Mouse (Mus musculus): ENCODE results near the gene Rsbn1l. TPM values are rescaled to one million over a fixed set of nuclear protein-coding genes. Genes with fewer than 3 reads are reported as not detected.

Gene Rsbn1l
- total RNA-seq (2022) = 10 to 100 TPM; 14.6 to 21.7 (median 16.6) TPM

GRCm38 (mm10) chr5:20956298-20956697, at the start of gene Rsbn1l:
Rsbn1l (minus strand) TSS chr5:20956398.
- DNase-seq = no peak

GRCm38 (mm10) chr5:21002723-21003122, 46.5 kb upstream of the Rsbn1l start:
- DNase-seq = no peak

DNA sequence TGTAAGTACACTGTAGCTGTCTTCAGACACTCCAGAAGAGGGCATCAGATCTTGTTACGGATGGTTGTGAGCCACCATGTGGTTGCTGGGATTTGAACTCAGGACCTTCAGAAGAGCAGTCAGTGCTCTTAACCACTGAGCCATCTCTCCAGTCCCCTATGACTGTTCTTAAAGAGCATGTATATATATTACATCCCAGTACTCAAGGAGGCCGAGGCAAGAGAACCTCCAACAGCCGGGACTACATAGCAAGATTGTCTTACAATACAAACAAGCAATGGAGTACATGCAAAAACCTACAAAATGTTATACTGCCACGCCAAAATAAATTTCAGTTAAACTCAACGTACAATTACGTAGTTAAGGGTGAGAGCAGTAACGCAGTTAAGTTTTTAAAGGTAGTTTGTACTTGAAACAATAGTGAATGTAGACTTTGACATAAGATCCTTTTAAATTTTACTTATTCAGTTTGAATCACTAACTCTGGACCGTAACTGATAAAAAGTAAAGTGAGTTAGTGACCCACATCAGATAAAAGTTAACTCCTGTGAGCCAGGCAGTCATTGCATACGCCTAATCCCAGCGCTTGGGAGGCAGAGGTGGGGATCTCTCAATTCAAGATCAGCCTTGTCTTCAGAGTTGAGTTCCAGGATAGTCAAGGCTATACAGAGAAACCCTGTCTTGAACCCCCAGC, 45.6 kb upstream of the Rsbn1l start:
- DNase-seq = no peak

- DNase-seq = no peak
Observed at GRCm38 (mm10) chr5:20998427-20998826, 42.2 kb upstream of the Rsbn1l start.

GRCm38 (mm10) chr5:20997555-20997954, 41.4 kb upstream of the Rsbn1l start:
- DNase-seq = no peak

GRCm38 (mm10) chr5:20990062-20990809, 34.0 kb upstream of the Rsbn1l start:
- DNase-seq = no peak

DNA sequence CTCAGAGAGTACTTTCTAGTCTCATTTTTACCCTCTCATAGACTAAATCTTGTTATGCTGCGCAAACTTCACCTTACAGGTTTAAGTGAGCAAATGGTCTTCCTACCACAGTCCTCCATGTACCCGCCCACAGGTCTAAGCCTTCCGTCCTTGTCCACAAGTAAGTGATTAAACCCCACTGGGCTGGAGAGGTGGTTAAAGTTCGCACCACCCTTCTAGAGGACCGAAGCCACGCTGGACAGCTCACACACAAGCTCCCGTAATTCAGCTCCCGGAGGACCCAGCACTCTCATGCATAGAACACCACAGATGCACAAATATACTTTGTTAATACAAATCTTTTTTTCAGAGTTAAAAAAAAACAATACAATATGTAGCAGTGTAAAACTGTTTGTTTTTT, 30.1 kb upstream of the Rsbn1l start:
- no peak for DNase-seq

- no peak for DNase-seq
Observed at GRCm38 (mm10) chr5:20983505-20983904, 27.3 kb upstream of the Rsbn1l start.

DNA sequence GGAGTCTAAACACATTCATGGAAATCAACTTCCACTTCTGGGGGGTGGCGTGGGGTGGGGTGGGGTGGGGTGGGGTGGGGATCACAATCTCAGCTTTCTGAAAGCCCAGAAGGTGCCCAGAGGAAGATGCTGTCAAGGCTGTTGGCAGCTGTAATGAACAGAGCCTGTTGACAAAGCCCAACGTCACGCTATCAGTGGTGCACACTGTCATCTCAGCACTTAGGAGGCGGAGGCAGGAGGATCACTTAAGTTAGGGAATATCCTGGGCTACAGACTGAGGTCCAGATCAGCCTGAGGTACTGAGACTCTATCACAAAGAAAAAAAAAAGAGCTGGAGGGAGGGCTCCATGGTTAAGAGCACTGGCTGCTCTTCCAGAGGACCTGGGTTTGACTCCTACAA, 18.5 kb upstream of the Rsbn1l start:
- no peak for DNase-seq

DNA sequence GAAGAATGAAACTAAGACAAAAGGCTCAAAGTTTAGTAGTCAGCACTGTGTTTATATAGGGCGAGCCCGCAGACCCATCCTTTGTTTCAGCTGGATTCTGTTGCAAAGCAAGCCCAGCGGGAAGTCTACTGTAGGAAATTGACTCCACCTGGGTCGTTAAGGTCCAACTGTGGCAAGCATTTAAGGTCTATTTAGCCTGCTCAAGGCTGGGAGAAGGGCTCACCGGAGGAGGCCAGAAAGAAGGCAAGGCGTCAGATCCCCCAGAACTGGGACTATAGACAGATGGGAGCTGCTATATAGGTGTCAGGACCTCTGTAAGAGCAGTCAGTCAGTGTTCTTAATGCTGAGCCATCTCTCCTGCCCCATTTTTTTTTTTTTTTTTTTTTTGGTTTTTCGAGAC, 17.8 kb upstream of the Rsbn1l start:
- no peak for DNase-seq

- DNase-seq = no peak
Observed at GRCm38 (mm10) chr5:20973069-20973468, 16.9 kb upstream of the Rsbn1l start.

DNA sequence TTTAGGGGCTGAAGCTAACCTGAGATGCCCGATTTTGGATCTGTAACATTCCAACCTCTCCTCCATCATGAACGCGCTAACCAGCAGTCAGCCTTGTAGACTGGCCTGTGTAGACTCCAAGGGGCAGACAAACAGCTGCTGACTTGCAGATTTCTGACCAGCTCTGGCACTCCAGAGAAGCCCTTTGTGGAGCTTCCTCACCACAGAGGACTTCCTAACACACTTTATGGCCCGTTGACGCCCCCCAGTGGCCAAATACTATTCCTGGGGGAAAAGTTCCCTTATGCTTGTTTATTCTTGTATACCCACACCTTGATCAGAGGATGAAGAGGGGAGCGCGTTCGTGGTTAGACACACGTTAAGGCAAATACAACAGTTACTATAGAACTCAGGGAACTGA, 12.8 kb upstream of the Rsbn1l start:
- peak; percentile 29 for DNase-seq

DNA sequence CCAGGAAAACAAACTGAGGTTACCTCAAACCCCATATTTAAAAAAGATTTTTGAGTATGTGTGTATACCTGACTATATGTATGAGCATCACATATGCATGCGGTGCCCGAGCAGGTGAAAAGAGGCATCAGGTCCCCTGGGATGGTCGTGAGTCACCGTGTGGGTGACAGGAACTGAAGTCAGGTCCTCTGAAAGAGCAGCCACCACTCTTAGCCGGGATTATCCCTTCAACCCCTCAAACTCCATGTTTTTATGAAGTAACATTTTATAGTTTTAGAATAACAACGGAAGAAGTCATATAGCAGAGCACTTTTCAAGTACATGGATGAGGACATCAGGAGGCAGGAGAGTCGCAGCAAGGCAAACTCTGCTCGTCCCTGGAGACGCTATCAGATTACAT, 12.3 kb upstream of the Rsbn1l start:
- no peak for DNase-seq

DNA sequence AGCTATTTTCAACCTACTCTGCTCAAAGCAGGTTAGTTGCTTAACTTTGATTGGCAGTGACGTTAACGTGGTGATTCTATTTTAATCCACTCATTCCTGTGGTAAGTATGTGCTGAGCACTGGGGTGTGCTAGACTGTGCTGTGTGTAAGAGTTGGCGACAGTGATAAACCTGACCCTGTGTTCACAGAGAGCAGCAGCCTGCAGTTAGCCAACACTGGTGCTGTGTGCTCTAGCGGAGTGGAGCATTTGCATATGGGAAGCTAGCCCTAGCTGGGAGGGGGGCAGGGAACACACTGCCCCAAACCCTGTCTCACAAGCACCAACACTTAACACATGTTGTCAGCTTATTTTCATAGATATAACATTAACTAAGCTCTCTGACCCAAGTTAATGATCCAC, 11.7 kb upstream of the Rsbn1l start:
- DNase-seq = no peak

DNA sequence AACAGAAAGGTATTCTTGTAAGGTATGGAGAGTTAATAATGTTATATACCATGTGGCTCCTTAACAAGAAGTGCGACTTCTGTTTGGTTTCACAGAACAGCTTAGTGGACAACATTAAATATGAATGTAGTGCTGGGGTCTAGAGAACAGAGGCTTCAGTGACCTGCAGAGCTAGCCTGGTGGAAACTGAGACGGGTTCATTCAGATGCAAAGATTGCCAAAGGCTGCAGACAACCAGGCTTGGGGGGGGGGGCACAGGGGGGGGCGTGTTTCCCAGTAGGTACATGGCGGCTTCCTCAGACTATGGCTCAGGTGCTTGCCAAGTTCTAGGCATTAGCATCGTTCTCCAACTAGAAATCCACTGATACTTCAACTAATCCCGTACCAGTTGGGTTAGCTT, 8.2 kb upstream of the Rsbn1l start:
- no peak for DNase-seq

DNA sequence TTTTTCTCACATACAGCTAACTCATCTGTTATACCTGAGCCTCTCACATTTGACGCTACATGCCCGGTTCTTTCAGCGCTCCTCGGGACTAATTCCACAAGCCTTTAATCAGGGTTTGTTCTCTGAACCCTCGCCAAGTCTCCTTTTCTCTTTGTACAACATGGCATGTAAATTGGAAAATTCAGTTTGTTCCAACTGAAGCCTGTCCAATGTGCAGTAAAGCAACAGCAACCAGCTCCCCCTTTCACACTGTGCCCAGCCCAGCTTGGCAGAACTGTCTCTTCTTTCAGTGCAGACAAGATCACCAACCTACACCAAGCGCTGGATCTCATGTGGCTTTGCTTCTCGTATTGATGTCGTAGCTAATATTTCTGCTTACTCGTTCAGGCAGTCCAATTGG, 7.1 kb upstream of the Rsbn1l start:
- DNase-seq = no peak

DNA sequence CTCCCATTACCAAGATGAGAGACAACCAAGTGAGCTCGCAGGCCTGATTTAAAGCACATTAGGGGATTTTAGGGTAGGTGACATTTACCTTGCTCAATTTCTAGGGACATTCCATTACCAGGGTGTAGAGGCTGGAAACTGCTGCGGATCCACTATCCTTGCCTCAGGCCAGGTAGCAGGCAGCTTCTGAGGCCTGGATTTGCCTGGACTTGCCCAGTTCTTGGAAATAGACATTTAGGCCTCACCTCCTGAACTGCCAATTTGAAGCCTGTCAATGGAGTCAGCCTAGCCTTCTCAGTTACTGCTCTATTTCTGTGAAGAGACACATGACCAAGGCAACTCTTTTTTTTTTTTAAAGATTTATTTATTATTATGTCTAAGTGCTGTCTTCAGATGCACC, 4.7 kb upstream of the Rsbn1l start:
- DNase-seq = no peak

DNA sequence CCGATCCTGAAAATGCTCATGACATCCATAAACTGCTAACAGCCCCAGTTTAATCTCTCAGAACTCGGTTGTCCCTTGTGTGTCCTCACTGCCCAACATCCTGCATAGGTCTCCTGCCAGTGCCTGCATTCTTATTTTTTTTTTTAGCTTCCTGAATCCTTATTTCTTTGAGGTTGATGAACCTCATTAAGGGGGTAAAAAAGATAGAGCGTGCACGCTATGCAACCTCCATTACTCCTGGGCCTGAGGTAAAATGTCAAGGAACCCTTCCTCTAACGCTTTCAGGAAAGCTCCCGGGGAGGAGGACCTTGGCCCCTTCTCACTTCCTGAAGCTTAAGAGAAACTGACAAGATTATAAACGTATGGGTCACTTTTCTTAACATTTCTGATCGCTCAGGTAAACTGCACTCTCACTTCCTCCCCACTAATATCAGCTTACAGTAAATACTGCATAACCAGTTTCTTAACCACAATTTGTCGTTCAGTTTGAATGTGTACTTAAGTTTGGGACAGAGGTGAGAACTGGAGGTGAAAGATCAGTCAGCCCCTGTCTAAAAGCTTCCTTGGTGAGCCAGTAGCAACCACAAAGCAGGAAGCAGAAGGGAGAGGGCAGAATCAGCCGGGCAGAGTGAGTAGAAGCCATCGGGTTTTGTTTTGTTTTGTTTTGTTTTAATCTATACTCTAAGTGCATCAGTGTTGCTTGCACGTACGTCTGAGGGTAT, 923 bp downstream of the Rsbn1l start:
- no peak for DNase-seq

DNA sequence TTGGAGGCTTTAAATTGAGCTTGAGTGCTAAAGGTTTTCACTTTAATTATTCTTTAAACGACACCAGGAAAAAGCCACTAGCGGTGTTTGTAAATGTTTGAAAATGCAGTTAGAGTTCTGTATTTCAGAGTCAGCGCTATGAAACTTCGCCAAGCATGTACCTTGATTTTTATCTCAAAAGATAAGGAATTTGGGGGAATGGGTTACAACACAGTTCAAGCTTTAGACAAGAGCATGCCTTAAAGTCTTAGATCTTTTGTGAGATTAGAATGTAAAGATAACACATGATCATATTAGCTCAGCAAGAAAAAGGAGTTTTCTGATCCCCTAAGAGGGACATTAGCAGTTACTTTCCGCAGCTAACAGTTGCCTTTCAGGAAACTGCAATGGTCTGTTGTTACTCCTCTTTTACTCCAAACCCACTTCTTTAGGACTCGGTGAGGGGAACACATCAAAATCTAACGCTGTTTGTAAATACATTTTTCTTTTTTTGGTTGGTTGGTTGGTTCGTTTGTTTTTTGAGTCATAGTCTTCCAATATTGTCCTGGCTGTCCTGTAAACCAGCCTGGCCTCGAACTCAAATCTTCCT, 3.8 kb downstream of the Rsbn1l start:
- no peak for DNase-seq

DNA sequence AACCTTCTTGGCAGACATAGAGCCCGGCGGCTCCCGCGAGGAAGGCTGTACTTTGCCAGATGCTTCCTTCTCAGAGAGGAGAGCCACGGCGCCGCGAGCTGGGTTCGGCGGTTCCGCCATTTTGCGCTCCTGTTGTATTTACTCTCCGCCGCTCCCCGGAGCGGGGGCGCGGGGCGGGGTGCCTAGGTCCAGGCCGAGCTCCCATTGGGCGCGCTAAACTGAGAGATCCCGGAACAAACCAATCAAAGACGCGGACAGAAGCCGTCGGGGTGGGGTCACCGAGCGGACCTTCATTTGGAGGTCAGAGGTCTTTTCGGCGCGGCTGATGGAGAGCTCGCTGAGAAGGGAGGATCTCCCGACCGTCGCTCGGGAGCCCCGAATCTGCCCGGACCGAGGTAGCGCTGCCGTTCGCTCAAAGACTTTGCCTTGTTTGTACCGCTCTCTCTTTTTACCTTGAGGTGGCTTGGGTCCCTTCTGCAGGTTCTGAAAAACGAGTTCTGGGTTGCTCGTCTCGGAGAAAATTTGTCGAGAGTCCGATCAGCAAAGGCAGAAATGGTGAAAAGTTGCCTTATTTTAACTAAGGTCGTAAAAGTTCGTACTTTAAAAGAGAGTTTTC, 4.4 kb downstream of the Rsbn1l start:
- peak; percentile 96 for DNase-seq

DNA sequence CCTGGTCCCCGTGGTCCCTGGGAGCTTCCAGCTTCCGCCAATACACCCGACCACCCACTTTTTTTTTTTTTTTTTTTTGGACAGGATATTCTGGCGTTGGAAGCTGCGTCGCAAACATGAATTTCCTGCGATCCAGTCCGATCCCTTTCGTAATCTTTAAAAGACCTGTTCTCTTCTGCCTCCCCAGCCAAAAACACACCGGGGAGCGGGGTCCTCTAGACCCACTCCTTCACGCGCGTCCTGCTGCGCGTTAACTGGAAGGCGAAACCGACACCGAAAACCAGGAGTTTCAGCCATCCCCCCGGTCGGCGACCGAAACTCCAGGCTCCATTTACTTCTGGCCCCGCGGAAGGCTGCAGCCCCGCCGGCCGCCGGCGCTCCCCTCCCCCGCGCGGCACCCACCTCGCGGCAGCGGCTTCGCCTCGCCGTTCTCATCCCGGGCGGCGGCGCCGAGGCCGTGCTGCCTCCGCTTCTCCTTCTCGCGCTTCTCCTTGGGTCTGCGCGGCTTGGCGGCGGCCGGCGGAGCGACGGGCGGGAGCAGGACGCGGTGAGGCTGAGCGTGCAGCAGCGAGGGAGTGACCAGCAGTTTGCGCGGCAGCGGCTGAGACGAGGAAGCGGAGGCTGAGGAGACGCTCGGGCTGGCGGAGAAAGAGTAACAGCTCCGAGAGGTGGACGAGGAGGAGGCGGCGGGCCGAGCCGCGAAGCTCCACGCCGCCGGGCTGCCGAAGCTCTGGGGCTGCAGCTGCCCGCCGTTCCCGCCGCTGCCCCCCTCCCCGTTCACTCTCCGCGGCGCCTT, 5.1 kb downstream of the Rsbn1l start:
- DNase-seq = no peak

GRCm38 (mm10) chr5:20950516-20950854, 5.7 kb downstream of the Rsbn1l start:
- DNase-seq = no peak
